Mouse (Mus musculus) myocyte (in vitro differentiated cells): ENCODE results near the gene Kif3b. TPM values are rescaled to one million over a fixed set of nuclear protein-coding genes. Genes with fewer than 3 reads are reported as not detected.

Experiments used
- H3K27me3 ChIP-seq: one replicate; pipeline ENCODE4 v1.6.1; 2011; ENCODE audit not compliant: control insufficient read depth, insufficient read depth, insufficient read length
- H3K36me3 ChIP-seq: one replicate; pipeline ENCODE4 v1.6.1; 2011; ENCODE audit not compliant: control insufficient read depth, insufficient read depth
- H3K4me2 ChIP-seq: one replicate; pipeline ENCODE4 v1.6.1; 2011; ENCODE audit warnings: low read depth, control low read depth
- H3K4me3 ChIP-seq: one replicate; pipeline ENCODE4 v1.5.1; 2011; ENCODE audit warnings: mild to moderate bottlenecking, control low read depth, moderate library complexity
- H3K79me2 ChIP-seq: one replicate; pipeline ENCODE4 v1.6.1; 2011; ENCODE audit not compliant: control insufficient read depth, insufficient read depth
- H3ac ChIP-seq: one replicate; pipeline ENCODE4 v1.6.1; 2011; ENCODE audit not compliant: control insufficient read depth, insufficient read length
- CEBPB ChIP-seq: IDR thresholded peaks from 2 replicates; pipeline ENCODE4 v1.6.1; 2011; ENCODE audit warnings: mild to moderate bottlenecking, moderate library complexity; ENCODE audit not compliant: poor library complexity, insufficient read depth, severe bottlenecking
- E2F4 ChIP-seq: IDR thresholded peaks from one replicate; pipeline ENCODE4 v1.6.1; 2011; ENCODE audit warnings: mild to moderate bottlenecking, control low read depth, moderate library complexity; ENCODE audit not compliant: insufficient read depth
- MAX ChIP-seq: IDR thresholded peaks from one replicate; pipeline ENCODE4 v1.6.1; 2011; ENCODE audit warnings: low read depth, mild to moderate bottlenecking, control low read depth
- MYOD1 ChIP-seq, 3 experiments: IDR thresholded peaks; one replicate each; pipeline ENCODE4 v1.6.1; 2011; ENCODE audit warnings: control low read depth in 2 of 3, low read depth in 2 of 3, mild to moderate bottlenecking in 2 of 3, moderate library complexity in 1 of 3; ENCODE audit not compliant: insufficient read length in 2 of 3, control insufficient read depth in 1 of 3
- MYOG ChIP-seq, 3 experiments: IDR thresholded peaks; one replicate each; pipeline ENCODE4 v1.6.1; 2011; ENCODE audit warnings: control low read depth in 2 of 3, low read depth in 2 of 3, mild to moderate bottlenecking in 2 of 3; ENCODE audit not compliant: insufficient read length in 2 of 3, control insufficient read depth in 1 of 3, insufficient read depth in 1 of 3
- POLR2A ChIP-seq: IDR thresholded peaks from one replicate; pipeline ENCODE4 v1.6.1; 2011; ENCODE audit warnings: low read depth, mild to moderate bottlenecking, control low read depth, moderate library complexity; ENCODE audit not compliant: insufficient read length
- POLR2AphosphoS2 ChIP-seq: IDR thresholded peaks from one replicate; pipeline ENCODE4 v1.6.1; 2011; ENCODE audit warnings: low read depth, control low read depth; ENCODE audit not compliant: insufficient read length
- REST ChIP-seq: IDR thresholded peaks from one replicate; pipeline ENCODE4 v1.6.1; 2011; ENCODE audit warnings: mild to moderate bottlenecking, control low read depth, moderate library complexity; ENCODE audit not compliant: insufficient read depth, insufficient read length
- SRF ChIP-seq: IDR thresholded peaks from one replicate; pipeline ENCODE4 v1.6.1; 2011; ENCODE audit warnings: low read depth; ENCODE audit not compliant: control insufficient read depth, insufficient read length
- TCF12 ChIP-seq: IDR thresholded peaks from one replicate; pipeline ENCODE4 v1.6.1; 2011; ENCODE audit warnings: mild to moderate bottlenecking, control low read depth; ENCODE audit not compliant: poor library complexity, insufficient read depth, severe bottlenecking
- TCF3 ChIP-seq: IDR thresholded peaks from one replicate; pipeline ENCODE4 v1.6.1; 2011; ENCODE audit warnings: low read depth, control low read depth; ENCODE audit not compliant: insufficient read length
- USF1 ChIP-seq: IDR thresholded peaks from one replicate; pipeline ENCODE4 v1.6.1; 2011; ENCODE audit warnings: low read depth, mild to moderate bottlenecking, control low read depth, moderate library complexity
- polyA plus RNA-seq: library from polyadenylated mRNA; unstranded; fragments of >200 nt; fragmentation: generic; extraction: Trizol; gene quantifications from one replicate; pipeline ENCODE4 v1.2.1, GENCODE M21; 2012; ENCODE audit warnings: missing spikeins

The Kif3b gene
- polyA plus RNA-seq, 1 experiment = 10.8 TPM

- no peak overlapping the region for H3ac ChIP-seq
- no peak overlapping the region for H3K4me3 ChIP-seq
- H3K27me3 ChIP-seq = no peaks in the 10 kb centered on the region
- no peak overlapping the region for H3K4me2 ChIP-seq
- H3K79me2 ChIP-seq = peaks cover 77% of the 10 kb centered on the region
- TF ChIP-seq USF1 (no peak), REST (no peak), POLR2A (no peak), POLR2AphosphoS2 (no peak), CEBPB (no peak), SRF (no peak), MYOD1 (IDR thresholded peaks at IDR 0.05; ENCODE audit: control insufficient read depth in 1 of 3, insufficient read length in 2 of 3, low read depth in 2 of 3) (no peak), TCF3 (no peak), MAX (no peak), E2F4 (no peak), MYOG (IDR thresholded peaks at IDR 0.05; ENCODE audit: control insufficient read depth in 1 of 3, insufficient read depth in 1 of 3, insufficient read length in 2 of 3, low read depth in 2 of 3) (no peak), TCF12 (no peak)
- H3K36me3 ChIP-seq = peaks cover 31% of the 10 kb centered on the region
Measured at GRCm38 (mm10) chr2:153370871-153371270, 79.7 kb downstream of the Kif3b start.

GRCm38 (mm10) chr2:153375380-153375779 is 84.2 kb downstream of the Kif3b start:
- no peak for TF ChIP-seq CEBPB
- TF ChIP-seq MAX = no peak
- no peak for TF ChIP-seq TCF3
- no peak for TF ChIP-seq USF1
- TF ChIP-seq POLR2AphosphoS2 = no peak
- no peak for TF ChIP-seq SRF
- TF ChIP-seq TCF12 = no peak
- TF ChIP-seq POLR2A = no peak
- TF ChIP-seq E2F4 = no peak
- TF ChIP-seq MYOG (IDR thresholded peaks at IDR 0.05; ENCODE audit: control insufficient read depth in 1 of 3, insufficient read depth in 1 of 3, insufficient read length in 2 of 3, low read depth in 2 of 3) = no peak
- TF ChIP-seq REST = no peak
- no peak for TF ChIP-seq MYOD1 (IDR thresholded peaks at IDR 0.05; ENCODE audit: control insufficient read depth in 1 of 3, insufficient read length in 2 of 3, low read depth in 2 of 3)
- Histone ChIP-seq H3K4me2 (no peak overlapping the region), H3ac (no peak overlapping the region), H3K36me3 (peaks cover 10% of the 10 kb centered on the region), H3K4me3 (no peak overlapping the region), H3K79me2 (peaks cover 94% of the 10 kb centered on the region), H3K27me3 (no peaks in the 10 kb centered on the region)

GRCm38 (mm10) chr2:153380479-153380878 is 89.3 kb downstream of the Kif3b start:
- Histone ChIP-seq H3ac (no peak overlapping the region), H3K79me2 (peaks cover 65% of the 10 kb centered on the region), H3K36me3 (peaks cover 26% of the 10 kb centered on the region), H3K27me3 (no peaks in the 10 kb centered on the region), H3K4me2 (no peak overlapping the region), H3K4me3 (no peak overlapping the region)
- no peak for TF ChIP-seq SRF
- no peak for TF ChIP-seq CEBPB
- no peak for TF ChIP-seq POLR2A
- no peak for TF ChIP-seq TCF3
- TF ChIP-seq MAX = no peak
- no peak for TF ChIP-seq MYOD1 (IDR thresholded peaks at IDR 0.05; ENCODE audit: control insufficient read depth in 1 of 3, insufficient read length in 2 of 3, low read depth in 2 of 3)
- no peak for TF ChIP-seq TCF12
- no peak for TF ChIP-seq USF1
- TF ChIP-seq MYOG (IDR thresholded peaks at IDR 0.05; ENCODE audit: control insufficient read depth in 1 of 3, insufficient read depth in 1 of 3, insufficient read length in 2 of 3, low read depth in 2 of 3) = no peak
- TF ChIP-seq E2F4 = no peak
- TF ChIP-seq POLR2AphosphoS2 = no peak
- TF ChIP-seq REST = no peak

Other genes with a start within 250 kb of the Kif3b start
- not detected for gene Ccm2l, start 225.5 kb upstream of the Kif3b start, polyA plus RNA-seq
- gene Hck, start 182.9 kb upstream of the Kif3b start, polyA plus RNA-seq = 0.10 TPM
- gene Tm9sf4, start 130.1 kb upstream of the Kif3b start, polyA plus RNA-seq = 55.4 TPM
- 0.12 TPM for gene Tspyl3, start 66.0 kb upstream of the Kif3b start, polyA plus RNA-seq
- 4.2 TPM for gene Plagl2, start 50.0 kb upstream of the Kif3b start, polyA plus RNA-seq
- gene Pofut1, start 49.9 kb upstream of the Kif3b start, polyA plus RNA-seq = 12.2 TPM
- 15.4 TPM for gene Asxl1, start 54.4 kb downstream of the Kif3b start, polyA plus RNA-seq
- not detected for gene 4930404H24Rik, start 201.4 kb downstream of the Kif3b start, polyA plus RNA-seq
- gene Nol4l, start 238.6 kb downstream of the Kif3b start, polyA plus RNA-seq = 0.44 TPM